Mouse (Mus musculus): ENCODE measurements around the gene Jph2.

DNA sequence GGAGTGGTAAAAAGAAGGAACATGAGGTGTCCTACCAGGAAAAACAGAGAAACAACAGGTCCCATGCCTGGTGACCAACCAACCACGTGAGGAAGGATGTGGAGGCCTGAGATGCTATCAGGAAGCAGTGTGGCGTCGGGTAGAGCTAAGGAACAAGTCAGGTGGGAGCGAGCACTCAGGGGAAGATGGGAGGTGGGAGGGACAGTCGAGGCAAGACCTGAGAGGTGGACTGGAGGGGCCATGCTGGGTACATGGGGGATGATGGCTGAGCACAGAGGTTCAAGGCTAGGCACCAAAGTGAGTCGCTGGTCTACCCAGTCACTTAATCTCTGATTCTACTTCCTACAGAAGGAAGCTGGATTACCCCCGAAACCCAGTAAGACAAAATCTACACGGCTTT, 42.1 kb downstream of the Jph2 start:
- TF ChIP-seq POLR2A (IDR thresholded peaks at IDR 0.05; ENCODE audit: borderline replicate concordance, low read depth, low read length) (no peak), CTCF (IDR thresholded peaks at IDR 0.05; ENCODE audit: low read depth, low read length) (no peak)
